Mouse (Mus musculus) midbrain, postnatal 0 days (tissue): ENCODE measurements at regions not wholly inside any gene's neighbourhood (a gene's known extent, or its start where the extent isn't known, plus 50 kb on each side); places are given as distances from the start of the nearest gene placed in this dataset.
A peak's percentile ranks its signal among the peaks of the same experiment; 100 is the strongest.

Experiments used
- ATAC-seq: fragments of 200-750 bp; cut with Nextera tagmentation; 2 replicates; pipeline ENCODE4 v1.8.0; 2017; ENCODE audit warnings: moderate number of reproducible peaks, mild to moderate bottlenecking, moderate TSS enrichment, moderate library complexity; ENCODE audit not compliant: low FRiP score
- DNase-seq: peaks from one replicate; pipeline ENCODE4 v3.0.0-alpha.2; 2015; ENCODE audit warnings: low spot score
- H3K27ac ChIP-seq: fragments of 300-500 bp; sonication (generic); 2 replicates; pipeline ENCODE4 v1.5.1; 2014; ENCODE audit warnings: low read depth, mild to moderate bottlenecking, low read length, mixed read lengths
- H3K27me3 ChIP-seq: fragments of 300-500 bp; sonication (generic); 2 replicates; pipeline ENCODE4 v1.6.1; 2014; ENCODE audit warnings: low read length, control low read depth, mixed read lengths; ENCODE audit not compliant: insufficient read depth
- H3K36me3 ChIP-seq: fragments of 300-500 bp; sonication (generic); 2 replicates; pipeline ENCODE4 v1.6.1; 2014; ENCODE audit warnings: low read length, control low read depth, mixed read lengths; ENCODE audit not compliant: insufficient read depth
- H3K4me1 ChIP-seq: fragments of 300-500 bp; sonication (generic); 2 replicates; pipeline ENCODE4 v1.6.1; 2014; ENCODE audit warnings: mild to moderate bottlenecking, control low read depth, antibody characterized with exemption, low read length, mixed read lengths; ENCODE audit not compliant: insufficient read depth
- H3K4me2 ChIP-seq: fragments of 300-500 bp; sonication (generic); 2 replicates; pipeline ENCODE4 v1.6.1; 2014; ENCODE audit warnings: low read depth, mild to moderate bottlenecking, low read length, mixed read lengths; ENCODE audit not compliant: poor library complexity, severe bottlenecking
- H3K4me3 ChIP-seq: fragments of 300-500 bp; sonication (generic); 2 replicates; pipeline ENCODE4 v1.5.1; 2014; ENCODE audit warnings: low read depth, mild to moderate bottlenecking, low read length, moderate library complexity
- H3K9ac ChIP-seq: fragments of 300-500 bp; sonication (generic); replicated peaks from 2 replicates; pipeline ENCODE4 v1.6.1; 2014; ENCODE audit warnings: mild to moderate bottlenecking, low read length, moderate library complexity, mixed read lengths; ENCODE audit not compliant: poor library complexity, severe bottlenecking
- H3K9me3 ChIP-seq: fragments of 300-500 bp; sonication (generic); 2 replicates; pipeline ENCODE4 v1.6.1; 2016; ENCODE audit warnings: low read length, control low read depth
- CTCF ChIP-seq: IDR thresholded peaks from 2 replicates; pipeline ENCODE4 v1.5.1; 2016; ENCODE audit warnings: antibody characterized with exemption, mild to moderate bottlenecking
- WGBS: fragments of 180-500 bp; shearing (Covaris S2); extraction: QIAGEN DNeasy Blood & Tissue Kit; methylation state at CpG from one replicate; pipeline ENCODE4 v1.1.7; 2014; 5-methylcytosine and 5-hydroxymethylcytosine counted together

GRCm38 (mm10) chr1:100551293-100551692, 778.7 kb downstream of the Cntnap5b start:
- no peak for TF ChIP-seq CTCF
- 94% methylated on average over 1 of the region's 1 CpGs for WGBS
- H3K27me3 ChIP-seq: no peaks in the 10 kb centered on the region

GRCm38 (mm10) chr1:100556937-100557336, 784.4 kb downstream of the Cntnap5b start:
- TF ChIP-seq CTCF: peak; percentile 35
- Histone ChIP-seq H3K36me3 (no peaks in the 10 kb centered on the region), H3K27me3 (no peaks in the 10 kb centered on the region), H3K9ac (no peak overlapping the region), H3K4me1 (no peaks in the 10 kb centered on the region), H3K4me2 (no peak overlapping the region), H3K27ac (no peak overlapping the region), H3K9me3 (no peaks in the 10 kb centered on the region), H3K4me3 (no peak overlapping the region)
- WGBS: 31% methylated on average over 2 of the region's 2 CpGs
- ATAC-seq (no peak), DNase-seq (no peak)

More at GRCm38 (mm10) chr1:100551293-100551692, 778.7 kb downstream of the Cntnap5b start:
- no peak overlapping the region for H3K4me3 ChIP-seq
- no peaks in the 10 kb centered on the region for H3K4me1 ChIP-seq
- DNase-seq: no peak
- no peak overlapping the region for H3K27ac ChIP-seq
- no peak for ATAC-seq
- no peaks in the 10 kb centered on the region for H3K9me3 ChIP-seq
- no peak overlapping the region for H3K9ac ChIP-seq
- no peaks in the 10 kb centered on the region for H3K36me3 ChIP-seq
- H3K4me2 ChIP-seq: no peak overlapping the region
